Mouse (Mus musculus) erythroblast, embryonic 14.5 days (primary cell): Measurements from ENCODE around the gene Cstb. TPM values are rescaled to one million over a fixed set of nuclear protein-coding genes. Genes with fewer than 3 reads are reported as not detected.
A peak's percentile ranks its signal among the peaks of the same experiment; 100 is the strongest.

Experiments
- H3K27me3 ChIP-seq: 2 replicates; pipeline ENCODE4 v1.6.1; 2012; ENCODE audit warnings: inconsistent platforms; ENCODE audit not compliant: control insufficient read depth
- H3K36me3 ChIP-seq: 2 replicates; pipeline ENCODE4 v1.6.1; 2012; ENCODE audit warnings: mild to moderate bottlenecking, inconsistent platforms; ENCODE audit not compliant: control insufficient read depth
- H3K4me1 ChIP-seq: 2 replicates; pipeline ENCODE4 v1.6.1; 2012; ENCODE audit warnings: inconsistent platforms; ENCODE audit not compliant: control insufficient read depth
- H3K4me3 ChIP-seq: replicated peaks from 2 replicates; pipeline ENCODE3; 2012; ENCODE audit warnings: moderate library complexity, mild to moderate bottlenecking, inconsistent platforms
- H3K9me3 ChIP-seq: 2 replicates; pipeline ENCODE4 v1.6.1; 2012; ENCODE audit warnings: low read length, inconsistent platforms, mixed read lengths; ENCODE audit not compliant: control insufficient read depth
- GATA1 ChIP-seq: IDR thresholded peaks from 2 replicates; pipeline ENCODE4 v1.6.1; 2012; ENCODE audit warnings: low read length, inconsistent platforms, mixed read lengths
- TAL1 ChIP-seq: IDR thresholded peaks from 3 replicates; pipeline ENCODE4 v1.6.1; 2012; ENCODE audit warnings: low read length, inconsistent platforms, mixed read lengths
- polyA plus RNA-seq: library from polyadenylated mRNA; stranded (reverse); fragments of >175 nt; gene quantifications from 2 replicates; pipeline ENCODE4 v1.2.3, GENCODE M21; 2012

Cstb gene
- polyA plus RNA-seq: 0.46 and 1.3 TPM in 2 replicates

DNA sequence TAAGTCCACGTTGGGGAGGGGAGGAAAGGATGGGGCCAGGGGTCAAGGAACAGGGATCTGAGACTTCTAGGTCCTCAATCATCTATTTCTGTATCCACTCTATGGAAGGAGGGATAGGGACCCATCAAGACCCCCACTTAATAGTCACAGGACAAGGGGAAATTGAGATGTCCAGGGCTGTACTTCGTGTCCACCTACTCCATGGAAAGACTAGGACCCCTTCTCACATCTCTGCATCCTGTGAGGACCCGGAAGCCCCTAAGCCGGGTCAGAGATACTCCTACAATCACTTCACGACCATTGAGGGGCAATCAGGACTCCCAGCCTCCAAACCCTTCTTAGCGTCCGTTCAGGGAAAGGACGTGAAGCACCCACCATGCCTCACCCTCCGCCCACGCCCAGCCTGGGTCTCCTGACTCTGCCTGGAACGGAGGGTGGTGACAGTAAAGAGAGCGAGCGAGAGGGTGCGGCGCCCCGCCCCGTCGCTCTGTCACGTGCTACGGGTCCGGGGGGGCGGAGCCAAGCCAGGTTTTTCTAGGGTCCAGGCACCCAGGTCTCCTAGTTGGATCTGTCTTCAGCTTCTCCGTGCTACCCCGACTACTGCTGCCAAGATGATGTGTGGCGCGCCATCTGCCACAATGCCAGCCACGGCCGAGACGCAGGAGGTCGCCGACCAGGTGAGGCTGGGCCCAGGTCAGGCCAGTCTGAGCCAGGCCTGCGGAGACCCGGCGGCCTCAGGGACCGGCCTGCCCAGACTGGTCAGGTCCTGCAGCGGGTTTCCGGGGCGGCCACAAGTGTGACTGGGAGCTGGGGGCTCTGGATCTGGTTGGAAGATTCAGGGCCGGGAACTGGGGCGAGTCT lies at the start of gene Cstb:
TSS of gene Cstb (plus strand) at position 489 of the 861 bp plus-strand sequence.
- H3K4me3 ChIP-seq: peak within 1 kb of the TSS; percentile 69
- TF ChIP-seq GATA1 (no peak), TAL1 (no peak)

DNA sequence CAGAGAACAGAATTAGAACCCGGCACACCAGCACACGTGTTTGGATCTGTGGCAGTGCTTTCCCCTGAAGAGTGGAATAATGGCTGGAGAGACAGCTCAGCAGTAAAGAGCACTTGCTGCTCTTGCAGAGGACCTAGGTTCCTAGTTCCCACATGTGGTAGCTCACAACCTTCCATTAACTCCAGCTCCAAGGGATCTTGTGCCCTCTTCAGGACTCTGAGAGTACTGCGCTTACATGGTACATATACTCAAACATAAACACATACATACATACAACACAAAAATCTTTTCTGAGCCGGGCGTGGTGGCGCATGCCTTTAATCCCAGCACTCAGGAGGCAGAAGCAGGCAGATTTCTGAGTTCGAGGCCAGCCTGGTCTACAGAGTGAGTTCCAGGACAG lies 47.0 kb upstream of the Cstb start:
- Histone ChIP-seq H3K36me3 (no peaks in the 10 kb centered on the region), H3K9me3 (peaks cover 7% of the 10 kb centered on the region), H3K4me3 (no peak overlapping the region), H3K4me1 (peaks cover 6% of the 10 kb centered on the region), H3K27me3 (peaks cover 4% of the 10 kb centered on the region)
- TF ChIP-seq GATA1 (no peak), TAL1 (no peak)

More for the DNA sequence above, at the start of gene Cstb:
- peaks cover 11% of the 10 kb centered on the region for H3K36me3 ChIP-seq
- H3K4me1 ChIP-seq: peaks cover 26% of the 10 kb centered on the region
- no peaks in the 10 kb centered on the region for H3K9me3 ChIP-seq
- no peaks in the 10 kb centered on the region for H3K27me3 ChIP-seq

DNA sequence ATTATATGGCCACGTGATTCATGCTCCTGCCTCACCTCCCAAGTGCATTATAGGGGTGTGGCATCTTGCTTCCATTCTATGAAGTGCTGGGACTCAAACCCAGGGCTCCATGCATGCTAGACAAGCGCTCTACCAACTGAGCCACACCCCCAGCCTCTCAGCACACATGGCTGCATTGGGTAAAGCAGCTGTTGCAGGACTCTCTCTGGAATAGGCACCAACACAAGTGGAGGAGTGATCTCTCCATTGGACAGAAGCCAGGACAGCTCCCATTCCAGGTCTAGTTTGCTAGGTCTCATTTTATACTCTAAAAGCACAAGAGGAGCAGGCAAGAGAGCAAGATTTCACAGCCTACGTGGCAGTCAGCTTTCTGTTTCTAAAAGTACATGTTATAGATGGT lies 41.9 kb upstream of the Cstb start:
- TF ChIP-seq TAL1 (no peak), GATA1 (no peak)
- no peaks in the 10 kb centered on the region for H3K4me1 ChIP-seq
- peaks cover 11% of the 10 kb centered on the region for H3K27me3 ChIP-seq
- H3K9me3 ChIP-seq: peaks cover under 1% of the 10 kb centered on the region
- H3K4me3 ChIP-seq: no peak overlapping the region
- no peaks in the 10 kb centered on the region for H3K36me3 ChIP-seq

DNA sequence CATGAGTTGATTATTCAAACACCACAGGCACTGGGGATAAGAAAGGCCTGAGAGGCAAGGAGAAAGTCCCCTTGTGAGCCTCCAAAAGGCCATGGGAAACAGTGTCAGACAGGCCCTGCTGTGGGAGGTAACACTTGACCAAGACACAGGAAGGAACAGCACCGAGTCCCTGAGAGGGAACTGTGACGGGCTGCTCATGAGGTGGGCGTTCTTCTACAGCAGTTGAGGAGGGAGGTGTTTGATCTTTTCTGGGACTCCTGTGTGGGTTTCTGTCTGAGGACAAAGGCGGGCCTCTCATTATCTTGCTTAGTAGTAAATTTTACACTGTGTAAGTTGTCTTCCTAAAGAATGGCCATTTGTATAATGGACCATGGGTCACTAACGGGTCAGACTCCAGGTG lies 39.9 kb upstream of the Cstb start:
- Histone ChIP-seq H3K4me3 (no peak overlapping the region), H3K27me3 (peaks cover 31% of the 10 kb centered on the region), H3K9me3 (no peaks in the 10 kb centered on the region), H3K36me3 (no peaks in the 10 kb centered on the region), H3K4me1 (no peaks in the 10 kb centered on the region)
- no peak for TF ChIP-seq GATA1
- TF ChIP-seq TAL1: no peak

DNA sequence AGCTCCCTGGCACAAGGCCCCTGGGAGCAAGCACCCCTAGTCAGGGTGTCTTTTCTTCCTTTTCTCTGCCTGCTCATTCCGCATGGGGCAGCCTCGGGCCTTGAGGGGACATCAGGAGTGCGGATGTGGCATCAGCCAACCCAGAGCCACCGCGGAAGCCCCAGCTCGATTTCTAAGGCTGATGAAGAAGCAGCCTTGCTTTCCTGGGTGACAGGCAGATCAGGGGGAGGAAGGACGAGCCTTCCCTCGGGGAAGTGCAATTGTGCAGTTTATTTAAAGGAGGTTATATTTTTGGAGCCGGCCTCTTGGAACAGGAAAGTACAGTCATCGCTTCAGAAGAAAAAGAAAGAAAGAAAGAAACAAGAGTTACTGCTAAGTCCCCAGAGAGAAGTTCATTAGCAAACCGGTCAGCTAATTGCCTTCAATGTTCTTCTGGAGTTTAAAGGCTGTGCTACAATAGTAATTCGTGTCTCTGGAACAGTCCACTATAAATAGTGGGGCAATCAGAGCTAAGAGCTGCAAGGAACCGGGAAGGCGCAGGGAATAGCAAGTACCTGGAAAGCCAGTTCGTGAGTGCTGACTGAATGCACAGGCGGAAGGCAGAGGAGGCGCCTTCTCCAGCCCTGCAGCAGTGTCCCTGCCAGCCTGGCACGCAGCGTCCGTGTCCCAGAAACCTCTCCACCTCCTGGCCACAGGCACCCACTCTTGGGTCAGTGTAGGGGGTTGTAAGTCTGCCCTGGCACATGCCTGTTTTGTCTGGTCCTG lies 37.1 kb upstream of the Cstb start:
- Histone ChIP-seq H3K4me1 (peaks cover 4% of the 10 kb centered on the region), H3K27me3 (peaks cover 53% of the 10 kb centered on the region), H3K4me3 (no peak overlapping the region), H3K9me3 (no peaks in the 10 kb centered on the region), H3K36me3 (no peaks in the 10 kb centered on the region)
- TF ChIP-seq TAL1 (no peak), GATA1 (no peak)

DNA sequence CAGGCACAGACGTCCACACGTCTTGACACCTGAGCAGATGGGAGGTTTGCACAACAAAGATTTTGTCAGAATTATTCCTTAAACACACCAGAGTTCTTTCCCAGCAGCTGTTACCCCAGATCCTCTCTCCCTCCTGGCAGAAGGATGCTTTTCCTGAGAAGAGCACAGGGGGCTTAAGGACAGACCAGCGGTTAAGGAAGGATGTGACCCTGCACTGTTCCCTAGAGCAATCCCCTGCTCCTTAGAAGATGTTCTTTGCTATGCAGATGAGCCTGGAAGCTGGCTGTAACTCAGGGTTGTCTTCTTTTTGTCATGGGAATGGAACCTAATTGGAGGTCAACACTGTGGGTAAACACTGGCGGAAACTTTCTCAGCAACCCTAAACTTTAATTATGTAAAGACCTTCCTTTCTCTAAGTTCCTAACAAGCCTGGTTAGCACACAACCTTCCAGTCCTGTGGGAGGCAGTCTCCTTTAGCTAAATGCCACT lies 34.4 kb upstream of the Cstb start:
- H3K27me3 ChIP-seq: peaks cover 46% of the 10 kb centered on the region
- H3K36me3 ChIP-seq: no peaks in the 10 kb centered on the region
- peaks cover 4% of the 10 kb centered on the region for H3K4me1 ChIP-seq
- H3K4me3 ChIP-seq: no peak overlapping the region
- H3K9me3 ChIP-seq: no peaks in the 10 kb centered on the region
- TF ChIP-seq GATA1 (no peak), TAL1 (no peak)

DNA sequence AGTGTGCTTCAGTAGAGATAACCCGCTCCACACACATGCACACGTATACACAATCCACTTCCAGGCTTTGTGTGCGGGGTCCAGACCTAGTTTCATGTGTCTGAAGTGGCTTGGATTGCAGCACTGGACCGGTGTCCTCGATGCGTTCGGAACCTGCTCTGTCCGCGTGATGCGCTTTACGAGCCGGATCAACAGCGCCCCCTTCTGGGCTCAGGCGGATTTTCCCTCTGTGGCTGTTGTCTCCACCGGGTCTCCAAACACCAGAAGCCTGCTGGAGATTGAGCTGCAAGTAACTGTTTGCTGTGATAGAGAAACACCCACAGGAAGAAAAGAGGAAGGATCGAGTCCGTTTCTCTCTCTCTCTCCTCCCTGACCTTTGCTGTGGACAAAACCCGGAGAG lies 33.4 kb upstream of the Cstb start:
- Histone ChIP-seq H3K4me1 (peaks cover 8% of the 10 kb centered on the region), H3K9me3 (no peaks in the 10 kb centered on the region), H3K4me3 (no peak overlapping the region), H3K36me3 (no peaks in the 10 kb centered on the region), H3K27me3 (peaks cover 46% of the 10 kb centered on the region)
- no peak for TF ChIP-seq TAL1
- TF ChIP-seq GATA1: no peak

DNA sequence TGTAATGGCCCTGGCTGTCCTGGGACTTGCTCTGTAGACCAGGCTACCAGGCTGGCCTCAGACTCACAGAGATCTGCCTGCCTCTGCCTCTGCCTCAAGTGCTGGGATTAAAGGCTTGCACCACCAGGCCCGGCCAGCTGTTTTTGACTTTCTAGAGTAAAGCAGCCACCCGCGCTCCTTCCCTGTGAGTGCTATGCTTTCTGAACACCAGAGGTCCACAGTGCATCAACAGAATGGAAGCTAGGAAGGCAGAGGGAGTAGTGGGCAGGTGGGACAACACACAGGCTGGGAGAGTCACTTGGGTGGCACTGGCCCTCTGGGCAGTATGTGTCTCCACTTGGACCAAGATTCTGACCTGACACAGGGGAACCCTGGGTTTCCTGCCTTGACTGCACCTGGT lies 30.1 kb upstream of the Cstb start:
- Histone ChIP-seq H3K27me3 (peaks cover 24% of the 10 kb centered on the region), H3K9me3 (no peaks in the 10 kb centered on the region), H3K4me3 (no peak overlapping the region), H3K4me1 (peaks cover 29% of the 10 kb centered on the region), H3K36me3 (peaks cover 18% of the 10 kb centered on the region)
- TF ChIP-seq GATA1: no peak
- no peak for TF ChIP-seq TAL1

DNA sequence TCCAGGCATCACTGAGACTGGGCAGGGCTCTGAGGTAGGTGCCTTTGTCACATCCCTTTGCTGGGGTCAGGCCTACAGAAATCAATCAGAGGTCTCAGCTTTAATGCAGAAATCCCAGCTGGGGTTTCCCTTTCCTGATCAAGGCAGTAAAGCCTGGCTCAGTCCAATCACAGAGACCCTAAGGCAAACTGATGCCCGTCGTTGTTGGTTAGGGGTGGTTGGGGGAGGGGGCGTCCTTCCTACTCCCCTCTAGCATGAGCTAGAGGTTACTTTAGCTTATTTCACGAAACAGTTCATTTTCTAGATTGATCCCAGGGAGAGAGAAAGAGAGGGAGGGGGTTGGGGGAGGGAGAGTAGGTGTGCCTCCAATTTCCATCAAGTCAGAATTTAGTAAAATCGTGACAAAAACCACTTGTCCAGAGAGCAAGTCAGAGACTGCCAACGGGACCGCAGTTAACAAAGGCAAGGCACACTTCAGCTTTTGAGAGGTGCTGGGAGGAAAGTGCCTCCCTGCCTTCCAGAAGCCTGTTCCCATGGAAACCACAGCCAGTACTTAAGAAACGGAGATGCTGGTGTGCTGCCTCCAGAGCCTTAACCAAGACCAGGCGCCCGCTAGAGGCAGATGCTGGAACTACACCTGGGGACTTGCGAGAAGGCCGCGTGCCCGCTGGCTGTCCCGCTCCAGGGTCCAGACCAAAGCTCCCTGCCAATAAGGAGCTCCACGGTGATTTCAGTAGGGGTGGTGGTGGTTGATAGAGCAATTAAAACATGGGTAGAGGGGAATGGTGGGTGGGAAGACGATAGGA lies 29.4 kb upstream of the Cstb start:
- peaks cover 24% of the 10 kb centered on the region for H3K36me3 ChIP-seq
- TF ChIP-seq GATA1: no peak
- no peak for TF ChIP-seq TAL1
- peaks cover 18% of the 10 kb centered on the region for H3K27me3 ChIP-seq
- H3K4me3 ChIP-seq: no peak overlapping the region
- H3K4me1 ChIP-seq: peaks cover 36% of the 10 kb centered on the region
- H3K9me3 ChIP-seq: no peaks in the 10 kb centered on the region
